Mouse (Mus musculus) midbrain, embryonic 15.5 days (tissue): ENCODE measurements around the gene Pclaf. TPM values are rescaled to one million over a fixed set of nuclear protein-coding genes. Genes with fewer than 3 reads are reported as not detected.

Source experiments
- ATAC-seq: fragments of 200-750 bp; cut with Nextera tagmentation; replicated peaks from 2 replicates; pipeline ENCODE4 v1.8.0; 2017; ENCODE audit warnings: moderate TSS enrichment
- H3K27ac ChIP-seq: fragments of 300-500 bp; sonication (generic); 2 replicates; pipeline ENCODE4 v1.5.1; 2015; ENCODE audit warnings: mild to moderate bottlenecking, inconsistent platforms
- H3K27me3 ChIP-seq: fragments of 300-500 bp; sonication (generic); replicated peaks from 2 replicates; pipeline ENCODE4 v1.6.1; 2015; ENCODE audit warnings: inconsistent platforms
- H3K36me3 ChIP-seq: fragments of 300-500 bp; sonication (generic); replicated peaks from 2 replicates; pipeline ENCODE4 v1.6.1; 2015; ENCODE audit warnings: inconsistent platforms
- H3K4me1 ChIP-seq: fragments of 300-500 bp; sonication (generic); 2 replicates; pipeline ENCODE4 v1.6.1; 2015; ENCODE audit warnings: inconsistent platforms
- H3K4me2 ChIP-seq: fragments of 300-500 bp; sonication (generic); 2 replicates; pipeline ENCODE4 v1.6.1; 2015; ENCODE audit warnings: inconsistent platforms, mild to moderate bottlenecking, moderate library complexity
- H3K4me3 ChIP-seq: fragments of 300-500 bp; sonication (generic); 2 replicates; pipeline ENCODE4 v1.5.1; 2015; ENCODE audit warnings: mild to moderate bottlenecking, inconsistent platforms
- H3K9ac ChIP-seq: fragments of 300-500 bp; sonication (generic); 2 replicates; pipeline ENCODE4 v1.6.1; 2015; ENCODE audit warnings: mild to moderate bottlenecking, inconsistent platforms
- H3K9me3 ChIP-seq: fragments of 300-500 bp; sonication (generic); 2 replicates; pipeline ENCODE4 v1.6.1; 2016; ENCODE audit warnings: inconsistent platforms
- WGBS: fragments of 180-500 bp; shearing (Covaris S2); methylation state at CpG from one replicate; pipeline ENCODE4 v1.1.7; 2015; ENCODE audit warnings: mixed read lengths; 5-methylcytosine and 5-hydroxymethylcytosine counted together
- polyA plus RNA-seq: library from polyadenylated mRNA; unstranded; fragments of >200 nt; fragmentation: Nextera tagmentation; extraction: Ambion mirVana; gene quantifications from 2 replicates; pipeline ENCODE4 v1.2.1, GENCODE M21; 2015

The Pclaf gene
- polyA plus RNA-seq, 1 experiment from 2014 or later = 19.4 TPM

DNA sequence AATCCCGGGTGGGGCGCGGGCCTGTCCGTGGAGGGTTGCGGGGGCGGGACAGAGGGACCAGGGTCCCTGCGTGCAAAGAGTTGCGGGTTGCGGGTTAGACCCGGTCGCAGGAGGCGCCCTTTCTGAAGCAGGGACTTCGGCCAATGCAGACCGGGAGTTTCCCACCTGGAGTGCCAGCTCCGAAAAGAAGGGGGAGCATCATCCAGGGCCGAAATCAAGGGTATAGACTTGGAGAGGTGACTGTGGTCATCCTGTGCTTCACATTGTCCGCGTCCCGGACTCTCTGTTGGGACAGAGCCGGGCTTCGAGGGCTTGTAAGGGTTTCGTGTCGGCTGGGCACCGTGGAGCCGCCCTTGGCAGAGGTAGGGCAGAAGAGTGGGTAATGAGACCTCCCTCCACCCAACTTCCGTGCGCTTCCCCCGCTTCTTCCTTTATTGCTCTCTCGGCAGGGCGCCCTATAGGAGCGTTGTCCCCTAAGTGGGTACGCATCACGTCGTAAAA, 19.3 kb downstream of the Pclaf start:
- H3K4me2 ChIP-seq = peak overlapping the region; percentile 63
- no peaks in the 10 kb centered on the region for H3K36me3 ChIP-seq
- H3K4me3 ChIP-seq = peak overlapping the region; percentile 64
- under 1% methylated on average over 30 of the region's 34 CpGs for WGBS
- H3K9ac ChIP-seq = peak overlapping the region; percentile 56
- no peaks in the 10 kb centered on the region for H3K27me3 ChIP-seq
- peak overlapping the region; percentile 86 for H3K27ac ChIP-seq
- H3K4me1 ChIP-seq = peaks cover 21% of the 10 kb centered on the region
- ATAC-seq = peak; percentile 53
- no peaks in the 10 kb centered on the region for H3K9me3 ChIP-seq

DNA sequence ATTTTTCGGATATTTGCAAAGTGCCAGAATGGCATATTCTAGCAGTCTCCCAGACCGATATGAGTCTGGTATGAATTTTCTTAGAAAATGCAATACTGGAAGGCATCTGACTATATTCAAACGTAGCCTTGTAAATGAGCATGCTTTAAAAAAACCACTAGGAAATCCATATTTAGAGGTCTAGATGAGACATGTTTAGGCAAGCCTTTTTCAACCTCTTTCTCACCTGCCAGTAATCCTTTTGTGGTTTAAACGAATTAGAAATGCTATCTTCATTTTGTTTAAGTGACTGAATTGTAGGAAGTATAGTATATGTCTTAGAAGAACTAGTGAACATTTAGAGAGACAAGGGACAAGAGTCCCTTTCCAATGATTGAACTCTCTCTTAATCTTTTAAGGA, 19.8 kb downstream of the Pclaf start:
- peak overlapping the region; percentile 63 for H3K4me2 ChIP-seq
- H3K4me3 ChIP-seq = peak overlapping the region; percentile 64
- no peak for ATAC-seq
- no peaks in the 10 kb centered on the region for H3K9me3 ChIP-seq
- no peaks in the 10 kb centered on the region for H3K27me3 ChIP-seq
- H3K27ac ChIP-seq = peak overlapping the region; percentile 86
- WGBS = 12% methylated on average over 4 of the region's 4 CpGs
- H3K9ac ChIP-seq = peak overlapping the region; percentile 56
- no peaks in the 10 kb centered on the region for H3K36me3 ChIP-seq
- H3K4me1 ChIP-seq = peaks cover 21% of the 10 kb centered on the region

DNA sequence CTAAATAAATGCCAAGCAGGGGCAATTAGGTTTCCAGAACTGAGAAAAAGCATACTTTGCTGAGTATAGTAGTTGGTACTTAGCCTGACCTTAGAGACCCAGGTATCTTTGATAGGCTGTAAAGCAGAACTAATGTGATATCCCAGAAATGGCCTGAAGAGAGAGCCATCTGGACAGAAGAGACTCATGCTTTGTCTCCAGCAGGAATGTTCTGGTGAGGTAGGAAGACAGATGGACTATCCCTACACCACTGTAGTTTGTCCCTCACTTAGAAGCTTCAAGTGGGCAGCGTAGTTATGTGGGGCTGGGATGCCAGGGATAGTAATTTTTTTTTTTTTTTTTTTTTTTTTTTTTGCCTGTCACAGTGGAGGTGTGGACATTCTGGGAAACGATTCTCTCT, 23.9 kb downstream of the Pclaf start:
- no peak overlapping the region for H3K4me3 ChIP-seq
- H3K4me2 ChIP-seq = no peak overlapping the region
- no peak overlapping the region for H3K9ac ChIP-seq
- WGBS = 80% methylated on average over 2 of the region's 2 CpGs
- H3K36me3 ChIP-seq = no peaks in the 10 kb centered on the region
- ATAC-seq = no peak
- no peak overlapping the region for H3K27ac ChIP-seq
- peaks cover 11% of the 10 kb centered on the region for H3K4me1 ChIP-seq
- H3K27me3 ChIP-seq = no peaks in the 10 kb centered on the region
- H3K9me3 ChIP-seq = no peaks in the 10 kb centered on the region

DNA sequence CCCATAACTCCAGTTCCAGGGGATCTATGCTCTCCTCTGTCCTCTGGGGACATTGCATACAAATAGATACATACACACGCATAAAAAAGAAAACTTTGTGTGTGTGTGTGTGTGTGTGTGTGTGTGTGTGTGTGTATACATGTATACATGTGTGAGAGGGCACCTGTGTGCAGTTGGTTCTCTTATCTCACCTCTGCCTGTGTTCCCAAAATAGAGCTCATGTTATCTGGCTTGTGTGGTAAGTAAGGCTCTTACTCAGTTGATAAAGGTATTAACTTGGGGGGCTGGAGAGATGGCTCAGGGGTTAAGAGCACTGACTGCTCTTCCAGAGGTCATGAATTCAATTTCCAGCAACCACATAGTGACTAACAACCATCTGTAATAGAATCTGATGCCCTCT, 27.0 kb downstream of the Pclaf start:
- no peaks in the 10 kb centered on the region for H3K27me3 ChIP-seq
- H3K36me3 ChIP-seq = no peaks in the 10 kb centered on the region
- no peak overlapping the region for H3K27ac ChIP-seq
- WGBS = 89% methylated on average over 1 of the region's 1 CpGs
- H3K4me3 ChIP-seq = no peak overlapping the region
- no peak overlapping the region for H3K4me2 ChIP-seq
- no peaks in the 10 kb centered on the region for H3K4me1 ChIP-seq
- no peak for ATAC-seq
- no peaks in the 10 kb centered on the region for H3K9me3 ChIP-seq
- no peak overlapping the region for H3K9ac ChIP-seq

DNA sequence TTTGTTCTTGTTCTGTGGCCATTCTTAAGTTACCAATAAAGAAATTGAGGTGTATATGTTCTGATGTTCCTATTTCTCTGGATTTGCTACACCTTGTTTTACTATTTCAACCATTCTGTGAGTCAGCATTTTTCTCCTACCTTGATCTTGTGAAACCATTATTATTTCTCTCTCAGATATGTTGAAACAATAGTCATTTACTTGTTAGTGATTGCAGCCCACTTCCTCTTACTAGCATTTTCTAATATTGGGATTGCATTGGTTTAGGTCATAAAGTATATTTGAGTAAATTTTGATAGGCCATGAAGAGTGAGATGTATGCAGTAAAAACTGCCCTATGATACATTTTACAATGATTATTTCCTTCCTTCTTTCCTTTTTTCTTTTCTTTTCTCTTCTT, 38.4 kb downstream of the Pclaf start:
- H3K27me3 ChIP-seq = no peaks in the 10 kb centered on the region
- no peaks in the 10 kb centered on the region for H3K36me3 ChIP-seq
- H3K4me2 ChIP-seq = no peak overlapping the region
- H3K9me3 ChIP-seq = no peaks in the 10 kb centered on the region
- no peak for ATAC-seq
- H3K4me1 ChIP-seq = no peaks in the 10 kb centered on the region
- no peak overlapping the region for H3K27ac ChIP-seq
- H3K4me3 ChIP-seq = no peak overlapping the region
- no peak overlapping the region for H3K9ac ChIP-seq

DNA sequence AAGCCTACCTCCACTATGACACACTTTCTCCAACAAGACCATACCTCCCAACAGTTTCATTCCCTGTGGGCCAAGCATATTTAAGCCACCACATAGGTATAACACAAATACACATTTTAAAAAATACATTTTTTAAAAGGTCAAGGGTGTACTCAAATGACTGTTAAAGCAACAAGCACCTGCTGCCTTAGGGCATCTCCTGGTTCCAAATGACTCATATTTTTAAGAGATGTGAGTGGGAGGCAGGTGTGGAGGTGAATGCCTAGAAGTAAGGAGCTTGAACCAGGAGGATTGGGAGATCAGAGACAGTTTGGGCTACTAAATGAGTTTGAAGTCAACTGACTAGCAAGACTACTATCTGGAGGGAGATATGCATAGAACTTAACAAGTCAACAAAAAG, 39.8 kb downstream of the Pclaf start:
- Histone ChIP-seq H3K27ac (no peak overlapping the region), H3K4me1 (no peaks in the 10 kb centered on the region), H3K36me3 (no peaks in the 10 kb centered on the region), H3K9ac (no peak overlapping the region), H3K9me3 (no peaks in the 10 kb centered on the region), H3K4me2 (no peak overlapping the region), H3K27me3 (no peaks in the 10 kb centered on the region), H3K4me3 (no peak overlapping the region)
- ATAC-seq = no peak

DNA sequence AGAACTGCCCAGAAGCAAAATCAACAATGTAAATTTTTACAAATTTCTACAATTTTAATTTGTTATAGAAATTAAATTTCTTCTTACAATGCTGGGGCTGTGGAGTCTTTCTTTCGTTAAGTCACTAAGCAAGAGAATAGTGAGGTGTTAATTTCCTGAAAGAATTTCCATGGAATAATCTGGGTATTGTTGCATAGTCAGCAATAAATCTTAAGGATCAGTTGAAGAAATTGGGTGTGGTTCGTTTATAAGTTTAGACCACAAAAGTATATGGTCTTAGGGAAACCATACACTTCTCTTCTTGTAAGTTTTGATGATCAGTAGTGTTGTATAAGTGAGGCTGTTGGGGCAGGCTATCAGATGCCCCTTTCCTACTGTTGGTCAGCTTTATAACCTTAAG, 47.5 kb downstream of the Pclaf start:
- H3K9ac ChIP-seq = no peak overlapping the region
- 97% methylated on average over 2 of the region's 2 CpGs for WGBS
- H3K27me3 ChIP-seq = no peaks in the 10 kb centered on the region
- ATAC-seq = no peak
- H3K36me3 ChIP-seq = no peaks in the 10 kb centered on the region
- no peaks in the 10 kb centered on the region for H3K9me3 ChIP-seq
- H3K27ac ChIP-seq = no peak overlapping the region
- H3K4me1 ChIP-seq = no peaks in the 10 kb centered on the region
- H3K4me2 ChIP-seq = no peak overlapping the region
- no peak overlapping the region for H3K4me3 ChIP-seq

DNA sequence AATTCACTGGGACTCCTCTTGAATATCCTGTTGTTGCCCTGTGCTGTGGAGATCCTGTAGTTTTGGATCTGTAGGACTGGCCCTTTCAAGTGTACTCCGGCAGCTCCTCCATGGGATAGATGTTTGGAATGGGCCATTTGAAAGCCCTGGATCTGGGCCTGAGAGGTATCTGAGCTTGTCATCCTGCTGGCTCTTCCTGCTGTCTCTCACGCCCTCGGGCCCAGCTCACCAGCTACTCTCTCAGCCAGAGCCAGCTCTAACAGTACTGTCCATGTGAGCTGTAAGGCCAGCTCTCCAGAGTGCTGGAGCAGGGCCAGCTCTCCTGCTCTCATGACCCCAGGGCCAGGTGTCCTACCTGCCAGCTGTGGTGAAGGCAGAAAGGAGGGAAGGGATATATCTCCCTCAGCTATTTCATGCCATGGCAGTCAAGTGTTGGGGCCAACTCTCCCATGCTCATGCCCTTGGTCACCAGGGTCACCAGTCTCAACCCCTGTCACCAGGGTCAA, 61.1 kb downstream of the Pclaf start:
- H3K4me2 ChIP-seq = no peak overlapping the region
- no peaks in the 10 kb centered on the region for H3K27me3 ChIP-seq
- WGBS = 96% methylated on average over 3 of the region's 3 CpGs
- no peaks in the 10 kb centered on the region for H3K9me3 ChIP-seq
- H3K9ac ChIP-seq = no peak overlapping the region
- no peaks in the 10 kb centered on the region for H3K36me3 ChIP-seq
- H3K4me1 ChIP-seq = no peaks in the 10 kb centered on the region
- no peak for ATAC-seq
- no peak overlapping the region for H3K4me3 ChIP-seq
- H3K27ac ChIP-seq = no peak overlapping the region

Other genes starting within 250 kb of the Pclaf start
- gene Oaz2, start 222.2 kb upstream of the Pclaf start, polyA plus RNA-seq = 401 and 421 TPM in 2 replicates
- gene Zfp609, start 62.7 kb upstream of the Pclaf start, polyA plus RNA-seq = 8.7 and 9.1 TPM in 2 replicates
- gene Trip4, start 18.6 kb downstream of the Pclaf start, polyA plus RNA-seq = 31.7 and 33.8 TPM in 2 replicates
- gene Csnk1g1, start 18.7 kb downstream of the Pclaf start, polyA plus RNA-seq = 23.0 and 25.3 TPM in 2 replicates
- 308 and 311 TPM in 2 replicates for gene Ppib, start 170.0 kb downstream of the Pclaf start, polyA plus RNA-seq
- gene Snx22, start 179.5 kb downstream of the Pclaf start, polyA plus RNA-seq = 11.2 and 11.9 TPM in 2 replicates
- 75.5 and 76.6 TPM in 2 replicates for gene Snx1, start 236.3 kb downstream of the Pclaf start, polyA plus RNA-seq
- gene Ciao2a, start 236.4 kb downstream of the Pclaf start, polyA plus RNA-seq = 59.2 and 59.7 TPM in 2 replicates